Mouse (Mus musculus) bone marrow macrophage, adult 2 months (primary cell): ENCODE measurements around the gene Zbtb22. TPM values are rescaled to one million over a fixed set of nuclear protein-coding genes. Genes with fewer than 3 reads are reported as not detected.
"Not testable (repeated sequence)": the region's sequence is repeated elsewhere in the genome, so short reads cannot be mapped to it uniquely, and the experiment has no call there.

ENCODE experiments used
- H3K27ac ChIP-seq: 2 replicates; pipeline ENCODE4 v1.5.1; 2012; ENCODE audit warnings: low read depth, low read length; ENCODE audit not compliant: insufficient read depth
- H3K4me1 ChIP-seq: 2 replicates; pipeline ENCODE4 v1.6.1; 2012; ENCODE audit warnings: low read length; ENCODE audit not compliant: control insufficient read depth, insufficient read depth
- H3K4me3 ChIP-seq: 2 replicates; pipeline ENCODE4 v1.5.1; 2012; ENCODE audit warnings: mild to moderate bottlenecking, low read length, moderate library complexity; ENCODE audit not compliant: insufficient read depth
- CTCF ChIP-seq: IDR thresholded peaks from 2 replicates; pipeline ENCODE4 v1.5.1; 2012; ENCODE audit warnings: low read depth, mild to moderate bottlenecking, low read length, moderate library complexity
- POLR2A ChIP-seq: IDR thresholded peaks from 2 replicates; pipeline ENCODE4 v1.6.1; 2012; ENCODE audit warnings: mild to moderate bottlenecking, low read depth, low read length, borderline replicate concordance
- polyA plus RNA-seq: library from polyadenylated mRNA; stranded (reverse); fragments of >200 nt; gene quantifications from 2 replicates; pipeline ENCODE4 v1.2.4, GENCODE M21; 2012; ENCODE audit not compliant: missing spikeins, insufficient read depth, insufficient read length

Gene Zbtb22
- polyA plus RNA-seq, 1 experiment = 21.8 TPM

DNA sequence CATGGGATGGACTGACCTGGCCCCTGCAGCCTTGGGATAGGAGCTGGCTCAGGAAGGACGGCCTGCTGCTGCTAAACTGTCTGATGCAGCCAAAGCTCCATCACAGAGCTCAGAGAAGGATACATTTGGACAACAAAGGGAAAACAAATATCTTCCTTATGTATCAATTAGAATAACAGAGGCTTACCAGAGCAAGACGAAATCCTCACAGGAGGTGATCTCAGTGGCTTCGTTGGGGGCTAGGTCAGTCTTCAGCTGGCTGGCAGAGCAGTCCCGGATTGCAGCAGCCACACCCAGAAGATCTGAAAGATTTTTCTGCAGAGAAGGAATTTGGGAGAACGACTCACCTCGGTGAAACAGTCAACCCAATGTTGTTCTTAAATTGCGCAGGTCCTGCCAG is 23.3 kb upstream of the Zbtb22 start:
- H3K4me3 ChIP-seq = no peak overlapping the region
- TF ChIP-seq CTCF (no peak), POLR2A (no peak)
- H3K27ac ChIP-seq = no peak overlapping the region
- H3K4me1 ChIP-seq = peaks cover 11% of the 10 kb centered on the region

DNA sequence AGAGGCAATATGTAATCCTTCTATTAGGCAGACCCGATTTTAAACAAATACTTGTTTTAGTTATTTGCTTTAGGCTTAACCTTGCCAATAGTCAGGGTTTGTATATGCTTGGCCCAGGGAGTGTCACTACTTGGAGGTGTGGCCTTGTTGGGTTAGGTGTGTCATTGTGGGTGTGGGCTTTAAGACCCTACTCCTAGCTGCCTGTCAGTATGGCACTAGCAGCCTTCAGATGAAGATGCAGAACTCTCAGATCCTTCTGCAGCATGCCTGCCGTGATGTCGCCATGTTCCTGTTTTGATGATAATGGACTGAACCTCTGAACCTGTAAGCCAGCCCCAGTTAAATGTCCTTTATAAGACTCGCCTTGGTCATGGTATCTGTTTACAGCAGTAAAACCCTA is 22.7 kb upstream of the Zbtb22 start:
- peaks cover 11% of the 10 kb centered on the region for H3K4me1 ChIP-seq
- H3K4me3 ChIP-seq, H3K27ac ChIP-seq: not testable (repeated sequence)

DNA sequence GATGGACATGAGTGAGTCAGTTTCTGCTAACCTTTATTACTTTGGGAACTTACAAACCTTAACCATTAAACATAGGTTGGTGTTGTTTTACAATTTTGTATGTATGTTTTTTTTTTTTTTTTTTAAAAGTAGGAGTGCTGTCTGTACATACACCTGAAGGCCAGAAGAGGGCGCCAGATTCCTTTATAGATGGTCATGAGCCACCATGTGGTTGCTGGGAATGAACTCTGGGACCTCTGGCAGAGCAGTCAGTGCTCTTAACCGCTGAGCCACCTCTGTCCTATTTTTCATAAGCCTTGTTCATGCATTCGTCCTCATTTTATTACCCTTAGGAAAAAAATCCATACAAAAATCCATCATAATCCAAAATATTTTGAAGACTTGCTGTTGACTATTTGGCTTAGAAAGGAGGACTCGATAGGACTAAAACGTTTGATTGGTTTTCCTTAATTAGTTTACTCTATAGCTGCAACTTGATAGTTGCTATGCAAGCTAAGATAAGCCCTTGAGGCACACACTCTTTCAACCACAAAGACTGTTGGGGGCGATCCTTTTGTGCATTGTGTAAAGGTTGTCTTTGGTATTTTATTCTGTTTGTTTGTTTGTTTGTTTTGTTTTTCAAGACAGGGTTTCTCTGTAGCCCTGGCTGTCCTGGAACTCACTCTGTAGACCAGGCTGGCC is 18.4 kb upstream of the Zbtb22 start:
- H3K4me3 ChIP-seq = no peak overlapping the region
- TF ChIP-seq CTCF (peak; percentile 46), POLR2A (no peak)
- no peak overlapping the region for H3K27ac ChIP-seq
- H3K4me1 ChIP-seq = peaks cover 6% of the 10 kb centered on the region

DNA sequence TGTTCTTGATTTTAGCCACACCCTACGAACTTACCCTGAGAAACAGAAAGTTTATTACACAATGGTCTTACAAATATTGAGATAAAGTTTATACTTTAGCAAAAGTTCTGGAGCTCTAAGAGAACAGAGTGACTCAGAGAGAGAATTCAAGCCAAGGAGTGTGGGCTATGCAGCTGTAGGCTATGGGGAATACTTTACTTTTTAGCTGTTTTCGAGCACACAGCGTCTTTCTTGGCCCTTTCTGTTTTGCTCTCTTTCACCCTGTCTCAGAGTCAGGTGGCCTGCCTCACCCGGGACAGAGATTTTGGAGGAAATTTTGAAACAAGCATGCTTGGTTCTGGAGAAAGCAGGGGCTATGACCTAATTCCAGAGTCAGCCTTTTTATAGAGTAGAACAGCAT is 17.5 kb upstream of the Zbtb22 start:
- not testable (repeated sequence) for H3K27ac ChIP-seq
- H3K4me1 ChIP-seq = peaks cover 12% of the 10 kb centered on the region

DNA sequence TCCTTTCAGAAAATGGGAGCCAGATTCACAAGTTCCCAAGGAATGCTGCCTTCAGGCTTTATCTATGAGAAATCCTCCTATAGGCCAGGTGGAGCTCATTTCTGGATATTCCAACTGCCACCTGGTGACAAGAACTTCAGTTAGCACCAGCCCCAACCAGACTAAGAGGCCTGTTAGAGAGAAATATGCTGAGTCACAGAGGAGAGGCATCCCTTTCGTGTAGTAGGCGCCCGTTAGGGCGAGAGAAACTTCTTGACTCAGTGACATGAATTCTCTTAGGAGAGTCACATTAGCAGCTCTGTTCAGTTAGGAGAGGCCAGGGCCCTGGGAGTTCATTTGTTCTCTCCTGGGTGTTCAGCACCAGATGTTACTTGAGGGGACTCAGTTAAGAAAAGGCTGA is 16.1 kb upstream of the Zbtb22 start:
- Histone ChIP-seq H3K4me3 (no peak overlapping the region), H3K4me1 (peaks cover 20% of the 10 kb centered on the region), H3K27ac (no peak overlapping the region)
- TF ChIP-seq CTCF (no peak), POLR2A (no peak)

More for the DNA sequence above, 17.5 kb upstream of the Zbtb22 start:
- not testable (repeated sequence) for H3K4me3 ChIP-seq

DNA sequence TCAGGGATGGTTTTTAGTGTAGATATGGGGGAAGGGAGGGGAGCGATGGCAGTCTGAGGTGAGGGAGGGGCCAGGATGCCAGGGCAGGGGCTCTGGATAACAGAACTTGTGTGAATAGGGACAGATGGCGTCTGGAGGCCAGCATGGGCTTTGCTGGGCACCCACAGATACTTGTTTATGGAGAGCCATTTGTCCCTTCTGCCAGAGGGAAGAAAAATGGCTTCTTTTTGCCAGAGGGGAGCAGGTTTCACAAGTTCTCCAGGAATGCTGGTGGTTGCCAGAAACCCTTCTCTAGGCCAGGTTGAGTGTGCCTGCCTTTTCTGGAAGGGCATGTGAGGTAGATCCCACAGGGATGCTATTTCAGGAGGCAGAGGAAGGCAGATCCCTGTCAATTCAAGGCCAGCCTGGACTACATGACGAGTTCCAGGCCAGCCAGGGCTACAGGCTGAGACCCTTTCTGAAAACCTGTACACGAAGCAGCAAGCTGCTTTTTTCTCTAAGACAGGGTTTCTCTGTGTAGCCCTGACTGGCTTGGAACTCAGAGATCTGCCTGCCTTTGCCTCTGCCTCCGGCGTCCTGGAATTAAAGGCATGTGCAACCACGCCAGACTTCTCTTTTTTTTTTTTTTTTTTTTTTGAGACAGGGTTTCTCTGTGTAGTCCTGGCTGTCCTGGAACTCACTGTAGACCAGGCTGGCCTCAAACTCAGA is 15.3 kb upstream of the Zbtb22 start:
- no peak overlapping the region for H3K27ac ChIP-seq
- H3K4me1 ChIP-seq = peaks cover 20% of the 10 kb centered on the region
- H3K4me3 ChIP-seq = no peak overlapping the region
- TF ChIP-seq POLR2A (no peak), CTCF (no peak)

DNA sequence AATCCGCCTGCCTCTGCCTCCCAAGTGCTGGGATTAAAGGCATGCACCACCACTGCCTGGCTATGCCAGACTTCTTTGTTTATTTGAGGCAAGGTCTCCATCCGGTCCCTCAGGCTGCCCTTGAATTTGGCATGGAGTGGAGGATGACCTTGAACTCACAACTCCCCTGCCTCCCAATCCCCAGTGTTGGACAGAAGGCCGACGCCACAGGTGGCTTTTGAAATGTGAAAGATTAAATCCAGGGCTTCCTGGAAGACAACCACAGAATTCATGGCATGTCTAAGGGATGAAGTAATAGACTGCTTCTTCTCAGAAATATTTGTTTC is 14.8 kb upstream of the Zbtb22 start:
- H3K4me1 ChIP-seq = peaks cover 20% of the 10 kb centered on the region
- TF ChIP-seq POLR2A = no peak
- TF ChIP-seq CTCF = no peak
- H3K4me3 ChIP-seq = no peak overlapping the region
- H3K27ac ChIP-seq = no peak overlapping the region

DNA sequence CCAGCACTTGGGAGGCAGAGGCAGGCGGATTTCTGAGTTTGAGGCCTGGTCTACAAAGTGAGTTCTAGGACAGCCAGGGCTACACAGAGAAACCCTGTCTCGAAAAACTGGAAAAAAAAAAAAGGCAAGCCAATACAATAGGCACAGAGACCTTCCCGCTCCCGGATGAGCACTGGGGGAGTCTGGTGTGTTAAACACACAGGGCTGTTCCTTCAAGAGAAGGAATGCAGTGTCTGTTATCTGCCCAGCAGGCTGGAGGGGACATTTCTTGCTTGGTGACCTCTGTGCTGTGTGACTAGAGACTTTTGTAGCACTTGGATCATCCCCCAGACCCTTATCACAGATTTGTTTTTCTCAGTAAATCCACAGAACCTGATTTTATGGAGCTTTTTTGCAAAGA is 14.1 kb upstream of the Zbtb22 start:
- H3K27ac ChIP-seq = no peak overlapping the region
- H3K4me3 ChIP-seq = no peak overlapping the region
- TF ChIP-seq CTCF (no peak), POLR2A (no peak)
- peaks cover 20% of the 10 kb centered on the region for H3K4me1 ChIP-seq

DNA sequence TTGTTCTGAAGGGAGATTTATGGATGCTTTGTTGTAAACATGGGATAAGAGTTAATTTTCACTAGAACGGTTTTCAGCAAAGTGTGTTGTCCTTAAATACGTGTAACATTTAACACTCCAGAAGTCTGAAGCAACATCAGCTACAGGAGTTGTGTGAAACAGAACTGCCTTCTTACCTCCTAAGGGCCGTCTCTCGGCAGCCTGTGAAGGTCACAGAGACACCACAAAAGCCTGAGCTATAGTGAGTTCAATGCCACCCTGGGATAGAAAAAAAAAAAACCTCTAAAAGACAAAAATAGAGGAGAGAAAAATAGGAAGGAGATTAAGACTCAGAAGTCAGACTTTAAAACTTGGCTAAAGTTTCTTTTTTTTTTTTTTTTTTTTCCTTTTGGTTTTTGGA is 13.6 kb upstream of the Zbtb22 start:
- peaks cover 20% of the 10 kb centered on the region for H3K4me1 ChIP-seq
- peak overlapping the region; percentile 36; the same call in 1 of the 2 replicates for H3K27ac ChIP-seq
- no peak overlapping the region for H3K4me3 ChIP-seq
- TF ChIP-seq CTCF (no peak), POLR2A (no peak)

DNA sequence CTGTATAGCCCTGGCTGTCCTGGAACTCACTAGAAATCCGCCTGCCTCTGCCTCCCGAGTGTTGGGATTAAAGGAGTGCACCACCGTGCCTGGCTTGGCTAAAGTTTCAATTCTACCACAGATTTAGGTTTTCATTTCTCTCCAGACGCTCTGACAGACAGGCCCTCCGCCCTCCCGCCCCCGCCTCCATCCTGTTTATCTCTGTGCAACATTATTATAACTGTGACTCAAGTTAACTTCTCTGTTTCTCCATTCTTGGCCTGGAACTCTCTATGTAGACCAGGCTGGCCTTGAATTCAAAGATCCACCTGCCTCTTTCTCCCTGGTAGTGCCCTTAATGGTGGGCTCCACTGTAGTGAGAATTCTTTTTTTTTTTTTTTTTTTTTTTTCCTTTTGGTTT is 13.2 kb upstream of the Zbtb22 start:
- H3K27ac ChIP-seq = peak overlapping the region; percentile 36
- TF ChIP-seq POLR2A (no peak), CTCF (no peak)
- H3K4me3 ChIP-seq = no peak overlapping the region
- peaks cover 20% of the 10 kb centered on the region for H3K4me1 ChIP-seq

DNA sequence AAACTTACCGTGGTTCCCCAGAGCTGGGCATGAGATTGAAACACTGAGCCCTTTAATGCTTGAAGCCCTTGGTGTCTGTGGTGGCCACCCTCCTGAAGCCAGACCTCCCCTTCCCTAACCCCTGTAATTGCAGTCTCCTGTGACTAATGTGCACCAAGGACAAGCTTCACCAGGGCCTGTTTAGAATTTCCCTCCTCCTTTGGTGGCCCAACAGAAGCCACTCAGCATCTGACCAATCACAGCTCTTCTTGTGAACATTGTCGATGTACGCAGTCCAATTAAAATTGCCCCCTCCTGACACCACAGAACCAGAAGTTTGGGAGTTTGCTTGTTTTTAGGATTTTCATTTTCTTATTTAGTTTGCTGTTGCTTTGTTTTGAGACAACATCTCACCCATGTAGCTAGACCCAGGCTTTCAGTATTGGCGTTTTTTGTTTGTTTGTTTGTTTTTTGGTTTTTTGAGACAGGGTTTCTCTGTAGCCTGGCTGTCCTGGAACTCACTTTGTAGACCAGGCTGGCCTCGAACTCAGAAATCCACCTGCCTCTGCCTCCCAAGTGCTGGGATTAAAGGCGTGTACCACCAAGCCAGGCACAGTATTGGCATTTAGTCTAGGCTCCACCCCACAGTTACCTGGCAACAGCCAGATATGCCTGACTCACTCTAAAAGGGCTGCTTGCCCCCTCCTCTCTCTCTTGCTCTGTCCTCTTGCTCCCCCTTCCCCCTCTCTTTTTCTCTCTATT is 11.6 kb upstream of the Zbtb22 start:
- H3K27ac ChIP-seq, H3K4me3 ChIP-seq: not testable (repeated sequence)
- peaks cover 22% of the 10 kb centered on the region for H3K4me1 ChIP-seq

DNA sequence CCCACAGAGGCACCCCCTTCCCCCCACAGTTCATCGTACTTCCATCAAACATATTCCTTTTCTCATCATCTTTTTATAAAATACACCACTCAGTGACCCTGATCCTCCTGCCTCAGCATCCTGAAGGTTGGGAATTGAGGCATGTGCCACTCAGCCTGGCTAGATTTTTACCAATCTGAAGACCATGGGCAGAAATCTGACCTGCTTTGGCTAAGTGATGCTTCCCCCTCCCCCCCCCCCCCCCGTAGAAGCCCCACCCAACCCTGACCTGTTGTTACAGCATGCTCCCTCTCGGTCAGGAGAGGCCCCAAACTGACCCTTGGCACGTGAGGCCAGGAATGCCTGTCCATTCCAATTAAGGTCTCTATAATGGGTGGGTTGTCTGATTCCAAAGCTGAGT is 10.9 kb upstream of the Zbtb22 start, which contains the start of gene Platr17:
Gene Platr17, plus strand, starts transcription at position 301 of the 400 bp plus-strand sequence.
- H3K4me3 ChIP-seq, H3K27ac ChIP-seq: not testable (repeated sequence)
- peaks cover 22% of the 10 kb centered on the region for H3K4me1 ChIP-seq
